Mouse (Mus musculus) MEL (cell line): ENCODE data around the gene 3110018I06Rik. TPM values are rescaled to one million over a fixed set of nuclear protein-coding genes. Genes with fewer than 3 reads are reported as not detected.

Source experiments
- DNase-seq: peaks from one replicate; pipeline ENCODE4 v3.0.0; 2011; ENCODE audit warnings: low read depth, low spot score
- H3K27ac ChIP-seq: 2 replicates; pipeline ENCODE4 v1.5.1; 2012; ENCODE audit warnings: low read depth, mild to moderate bottlenecking, control low read depth, low read length, moderate library complexity; ENCODE audit not compliant: control insufficient read depth
- H3K27me3 ChIP-seq, 2 experiments: fragments of 150-350 bp in 1 of 2; sonication (generic) in 1 of 2; 2 replicates each; pipeline ENCODE4 v1.6.1; 2012; ENCODE audit warnings: low read length in 2 of 2, mild to moderate bottlenecking in 2 of 2, improper control_type of control experiment in 1 of 2, moderate library complexity in 1 of 2; ENCODE audit not compliant: insufficient read depth in 2 of 2, control insufficient read depth in 1 of 2
- H3K36me3 ChIP-seq, 2 experiments: 2 replicates each; pipeline ENCODE4 v1.6.1; 2012 to 2014; ENCODE audit warnings: low read length in 2 of 2, improper control_type of control experiment in 1 of 2, inconsistent platforms in 1 of 2, mild to moderate bottlenecking in 1 of 2; ENCODE audit not compliant: insufficient read depth in 2 of 2, control insufficient read depth in 1 of 2
- H3K4me1 ChIP-seq, 2 experiments: fragments of 150-350 bp in 1 of 2; sonication (generic) in 1 of 2; 2 replicates each; pipeline ENCODE4 v1.6.1; 2012; ENCODE audit warnings: low read length in 2 of 2, improper control_type of control experiment in 1 of 2, mild to moderate bottlenecking in 1 of 2; ENCODE audit not compliant: insufficient read depth in 2 of 2, control insufficient read depth in 1 of 2
- H3K4me3 ChIP-seq, 2 experiments: fragments of 150-350 bp in 1 of 2; sonication (generic) in 1 of 2; 2 replicates each; pipeline ENCODE4 v1.5.1; 2012; ENCODE audit warnings: low read depth in 2 of 2, low read length in 2 of 2, mild to moderate bottlenecking in 2 of 2, moderate library complexity in 2 of 2, control low read depth in 1 of 2, improper control_type of control experiment in 1 of 2; ENCODE audit not compliant: control insufficient read depth in 1 of 2, insufficient read depth in 1 of 2
- H3K79me2 ChIP-seq: 2 replicates; pipeline ENCODE4 v1.6.1; 2012; ENCODE audit warnings: mild to moderate bottlenecking, low read length, moderate library complexity; ENCODE audit not compliant: control insufficient read depth, poor library complexity, insufficient read depth
- H3K9ac ChIP-seq: 2 replicates; pipeline ENCODE4 v1.6.1; 2012; ENCODE audit warnings: low read depth, mild to moderate bottlenecking, control low read depth, low read length, moderate library complexity; ENCODE audit not compliant: control insufficient read depth, poor library complexity, severe bottlenecking
- H3K9me3 ChIP-seq: fragments of 150-350 bp; sonication (generic); replicated peaks from 2 replicates; pipeline ENCODE4 v1.6.1; 2012; ENCODE audit warnings: mild to moderate bottlenecking, low read length, improper control_type of control experiment, moderate library complexity; ENCODE audit not compliant: insufficient read depth
- BHLHE40 ChIP-seq: IDR thresholded peaks from 2 replicates; pipeline ENCODE4 v1.6.1; 2012; ENCODE audit warnings: low read depth, mild to moderate bottlenecking, inconsistent platforms, low read length, improper control_type of control experiment, borderline replicate concordance
- CHD2 ChIP-seq: IDR thresholded peaks from 2 replicates; pipeline ENCODE4 v1.6.1; 2011; ENCODE audit warnings: low read length, improper control_type of control experiment
- CTCF ChIP-seq, 3 experiments: IDR thresholded peaks in 2 of 3; conservative IDR thresholded peaks in 1 of 3; 2 replicates each; pipeline ENCODE4 v1.5.1; 2011 to 2012; ENCODE audit warnings: low read length in 3 of 3, low read depth in 2 of 3, mild to moderate bottlenecking in 2 of 3, improper control_type of control experiment in 1 of 3, inconsistent platforms in 1 of 3, mixed read lengths in 1 of 3, moderate library complexity in 1 of 3; ENCODE audit not compliant: control insufficient read depth in 1 of 3, insufficient read depth in 1 of 3, poor library complexity in 1 of 3, severe bottlenecking in 1 of 3
- ELF1 ChIP-seq: IDR thresholded peaks from 2 replicates; pipeline ENCODE4 v1.6.1; 2014; ENCODE audit warnings: low read depth, mild to moderate bottlenecking, inconsistent platforms, low read length, improper control_type of control experiment, moderate library complexity
- EP300 ChIP-seq, 2 experiments: IDR thresholded peaks; 2 replicates each; pipeline ENCODE4 v1.6.1; 2011; ENCODE audit warnings: improper control_type of control experiment in 2 of 2, low read length in 2 of 2, low read depth in 1 of 2, mild to moderate bottlenecking in 1 of 2
- GABPA ChIP-seq: IDR thresholded peaks from 2 replicates; pipeline ENCODE4 v1.6.1; 2012; ENCODE audit warnings: low read depth, mild to moderate bottlenecking, inconsistent platforms, low read length, improper control_type of control experiment, moderate library complexity
- GATA1 ChIP-seq: IDR thresholded peaks from 2 replicates; pipeline ENCODE4 v1.6.1; 2011; ENCODE audit warnings: low read depth, low read length, improper control_type of control experiment
- JUND ChIP-seq: IDR thresholded peaks from 2 replicates; pipeline ENCODE4 v1.6.1; 2011; ENCODE audit warnings: low read depth, mild to moderate bottlenecking, improper control_type of control experiment, low read length
- KAT2A ChIP-seq: conservative IDR thresholded peaks from 2 replicates; pipeline ENCODE4 v1.6.1; 2012; ENCODE audit warnings: low read depth, low read length, improper control_type of control experiment, inconsistent platforms
- MAZ ChIP-seq: IDR thresholded peaks from 2 replicates; pipeline ENCODE4 v1.6.1; 2012; ENCODE audit warnings: low read depth, mild to moderate bottlenecking, inconsistent platforms, low read length, improper control_type of control experiment
- MEF2A ChIP-seq: IDR thresholded peaks from 2 replicates; pipeline ENCODE4 v1.6.1; 2014; ENCODE audit warnings: low read depth, mild to moderate bottlenecking, inconsistent platforms, low read length, improper control_type of control experiment; ENCODE audit not compliant: poor library complexity, insufficient replicate concordance, severe bottlenecking; ENCODE audit errors: extremely low read depth
- MXI1 ChIP-seq: IDR thresholded peaks from 2 replicates; pipeline ENCODE4 v1.6.1; 2011; ENCODE audit warnings: mild to moderate bottlenecking, low read depth, low read length, improper control_type of control experiment
- MYB ChIP-seq: IDR thresholded peaks from 2 replicates; pipeline ENCODE4 v1.6.1; 2011; ENCODE audit warnings: mild to moderate bottlenecking, low read depth, low read length, improper control_type of control experiment
- MYC ChIP-seq: IDR thresholded peaks from 2 replicates; pipeline ENCODE4 v1.6.1; 2011; ENCODE audit warnings: low read depth, mild to moderate bottlenecking, low read length, improper control_type of control experiment, moderate library complexity
- NELFE ChIP-seq: IDR thresholded peaks from 2 replicates; pipeline ENCODE4 v1.6.1; 2011; ENCODE audit warnings: low read depth, low read length, improper control_type of control experiment
- POLR2A ChIP-seq, 2 experiments: IDR thresholded peaks; 2 replicates each; pipeline ENCODE4 v1.6.1; 2011 to 2012; ENCODE audit warnings: low read length in 2 of 2, mild to moderate bottlenecking in 2 of 2, control low read depth in 1 of 2, improper control_type of control experiment in 1 of 2, low read depth in 1 of 2, moderate library complexity in 1 of 2; ENCODE audit not compliant: control insufficient read depth in 1 of 2, insufficient read depth in 1 of 2, poor library complexity in 1 of 2
- POLR2AphosphoS2 ChIP-seq: IDR thresholded peaks from 2 replicates; pipeline ENCODE4 v1.6.1; 2011; ENCODE audit warnings: low read length, improper control_type of control experiment
- SIN3A ChIP-seq: IDR thresholded peaks from 2 replicates; pipeline ENCODE4 v1.6.1; 2012; ENCODE audit warnings: low read length, improper control_type of control experiment, inconsistent platforms
- SMC3 ChIP-seq: IDR thresholded peaks from 2 replicates; pipeline ENCODE4 v1.6.1; 2011; ENCODE audit warnings: low read depth, low read length, improper control_type of control experiment
- TAL1 ChIP-seq: IDR thresholded peaks from 2 replicates; pipeline ENCODE4 v1.6.1; 2012; ENCODE audit warnings: mild to moderate bottlenecking, inconsistent platforms, low read length, moderate library complexity, mixed read lengths
- TBP ChIP-seq: IDR thresholded peaks from 2 replicates; pipeline ENCODE4 v1.8.0; 2011; ENCODE audit warnings: low read depth, low read length, improper control_type of control experiment
- UBTF ChIP-seq: IDR thresholded peaks from 2 replicates; pipeline ENCODE4 v1.6.1; 2012; ENCODE audit warnings: low read depth, mild to moderate bottlenecking, inconsistent platforms, low read length, improper control_type of control experiment, moderate library complexity, borderline replicate concordance; ENCODE audit not compliant: insufficient read depth
- USF1 ChIP-seq: IDR thresholded peaks from 2 replicates; pipeline ENCODE4 v1.6.1; 2014; ENCODE audit warnings: low read depth, mild to moderate bottlenecking, inconsistent platforms, low read length, improper control_type of control experiment, moderate library complexity
- ZC3H11A ChIP-seq: IDR thresholded peaks from 2 replicates; pipeline ENCODE4 v1.6.1; 2012; ENCODE audit warnings: low read depth, mild to moderate bottlenecking, inconsistent platforms, low read length, improper control_type of control experiment
- ZKSCAN1 ChIP-seq: IDR thresholded peaks from 2 replicates; pipeline ENCODE4 v1.6.1; 2012; ENCODE audit warnings: low read depth, mild to moderate bottlenecking, inconsistent platforms, low read length, improper control_type of control experiment, moderate library complexity
- ZMIZ1 ChIP-seq: IDR thresholded peaks from 2 replicates; pipeline ENCODE4 v1.6.1; 2012; ENCODE audit warnings: low read depth, mild to moderate bottlenecking, inconsistent platforms, low read length, improper control_type of control experiment, moderate library complexity
- ZNF384 ChIP-seq: IDR thresholded peaks from 2 replicates; pipeline ENCODE4 v1.6.1; 2012; ENCODE audit warnings: low read depth, mild to moderate bottlenecking, inconsistent platforms, low read length, improper control_type of control experiment
- polyA plus RNA-seq, 2 experiments: library from polyadenylated mRNA; stranded (reverse) in 1 of 2; unstranded in 1 of 2; fragments of >175 nt in 1 of 2; fragments of >200 nt in 1 of 2; gene quantifications; 2 replicates each; pipeline versions ENCODE4 v1.2.1 to v1.2.4; 2012; ENCODE audit warnings: low replicate concordance in 2 of 2, low read depth in 1 of 2; ENCODE audit not compliant: insufficient read length in 2 of 2, insufficient read depth in 1 of 2, missing spikeins in 1 of 2
- total RNA-seq: library from RNA; depleted of rRNA; stranded (reverse); fragments of 300-350 nt; gene quantifications from 2 replicates; pipeline ENCODE4 v1.2.3, GENCODE M21; 2012

3110018I06Rik gene
- total and polyA plus RNA-seq, 3 experiments: not detected

DNA sequence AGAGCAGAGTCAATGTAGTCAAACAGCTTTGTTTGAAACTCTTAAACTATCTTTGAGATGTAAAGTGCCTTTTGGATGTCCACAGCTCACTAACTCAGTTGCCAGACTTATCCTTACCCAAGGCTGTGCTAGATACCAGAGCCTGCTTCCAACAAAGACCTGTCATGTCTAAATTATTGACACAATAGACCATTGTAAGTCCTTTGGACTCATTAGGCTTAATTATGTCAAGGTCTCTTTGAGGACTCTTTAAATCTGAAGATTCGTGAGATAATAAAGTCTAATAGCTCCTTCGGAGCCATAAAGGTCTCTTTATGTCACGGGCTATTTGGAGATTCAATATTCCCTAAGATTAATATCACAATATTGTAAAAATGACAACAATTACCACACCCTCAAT, 32.5 kb downstream of the 3110018I06Rik start:
- H3K9ac ChIP-seq: no peak overlapping the region
- H3K79me2 ChIP-seq: no peaks in the 10 kb centered on the region
- TF ChIP-seq TAL1: no peak
- TF ChIP-seq GATA1: no peak
- TF ChIP-seq POLR2AphosphoS2: no peak
- no peak for TF ChIP-seq MAZ
- no peak overlapping the region for H3K4me3 ChIP-seq
- H3K27ac ChIP-seq: no peak overlapping the region
- H3K4me1 ChIP-seq: no peaks in the 10 kb centered on the region
- H3K9me3 ChIP-seq: no peaks in the 10 kb centered on the region
- no peaks in the 10 kb centered on the region for H3K36me3 ChIP-seq
- H3K27me3 ChIP-seq: no peaks in the 10 kb centered on the region
- DNase-seq: no peak

DNA sequence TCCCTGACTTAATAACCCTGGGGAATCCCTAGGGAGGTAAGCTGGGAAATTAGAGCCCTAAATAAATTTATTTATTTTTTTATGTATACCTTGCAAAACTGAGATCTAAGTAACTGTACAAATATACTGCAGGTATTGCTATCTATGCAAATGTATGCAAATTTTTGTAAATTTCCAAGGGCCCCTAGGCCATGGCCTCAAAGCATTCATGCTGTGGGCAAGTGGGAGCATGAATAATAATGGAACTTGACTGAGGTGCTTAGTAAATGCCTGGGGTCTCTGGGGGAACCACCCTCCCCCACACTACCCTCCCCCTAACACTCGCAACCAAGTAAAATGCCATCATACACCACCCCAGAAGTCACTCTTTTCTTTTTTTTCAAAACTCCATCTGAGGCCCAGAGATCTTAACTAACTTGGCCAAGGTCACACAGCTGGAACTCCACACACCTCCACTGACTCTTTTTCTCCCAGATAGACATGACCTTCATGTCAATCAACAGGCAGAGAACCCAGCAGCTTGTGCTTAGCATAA, 40.0 kb downstream of the 3110018I06Rik start:
- no peak overlapping the region for H3K27ac ChIP-seq
- no peaks in the 10 kb centered on the region for H3K9me3 ChIP-seq
- DNase-seq: no peak
- H3K4me3 ChIP-seq: no peak overlapping the region
- no peak overlapping the region for H3K9ac ChIP-seq
- no peaks in the 10 kb centered on the region for H3K79me2 ChIP-seq
- H3K4me1 ChIP-seq: no peaks in the 10 kb centered on the region
- H3K27me3 ChIP-seq: no peaks in the 10 kb centered on the region
- no peaks in the 10 kb centered on the region for H3K36me3 ChIP-seq
- no peak for TF ChIP-seq MXI1
- no peak for TF ChIP-seq ELF1
- TF ChIP-seq ZKSCAN1: no peak
- no peak for TF ChIP-seq TBP
- TF ChIP-seq SMC3: no peak
- no peak for TF ChIP-seq NELFE
- no peak for TF ChIP-seq KAT2A
- no peak for TF ChIP-seq ZC3H11A
- no peak for TF ChIP-seq JUND
- TF ChIP-seq BHLHE40: no peak
- no peak for TF ChIP-seq POLR2AphosphoS2
- TF ChIP-seq SIN3A: no peak
- no peak for TF ChIP-seq MAZ
- no peak for TF ChIP-seq MYB

GRCm38 (mm10) chr12:107532871-107533270, 44.4 kb downstream of the 3110018I06Rik start:
- no peak for DNase-seq
- no peaks in the 10 kb centered on the region for H3K9me3 ChIP-seq
- no peaks in the 10 kb centered on the region for H3K27me3 ChIP-seq
- H3K36me3 ChIP-seq: no peaks in the 10 kb centered on the region
- H3K4me3 ChIP-seq: no peak overlapping the region
- H3K4me1 ChIP-seq: no peaks in the 10 kb centered on the region
- H3K9ac ChIP-seq: no peak overlapping the region
- no peaks in the 10 kb centered on the region for H3K79me2 ChIP-seq
- no peak overlapping the region for H3K27ac ChIP-seq
- TF ChIP-seq ZC3H11A: no peak
- no peak for TF ChIP-seq GABPA
- TF ChIP-seq ZMIZ1: no peak
- no peak for TF ChIP-seq MYB
- no peak for TF ChIP-seq MAZ
- no peak for TF ChIP-seq SMC3
- TF ChIP-seq MXI1: no peak
- TF ChIP-seq ZNF384: no peak
- TF ChIP-seq JUND: no peak
- no peak for TF ChIP-seq POLR2A (IDR thresholded peaks at IDR 0.05; ENCODE audit: control insufficient read depth in 1 of 2, insufficient read depth in 1 of 2, low read depth in 1 of 2, low read length in 2 of 2, poor library complexity in 1 of 2)
- TF ChIP-seq UBTF: no peak
- TF ChIP-seq USF1: no peak
- no peak for TF ChIP-seq CHD2
- no peak for TF ChIP-seq MEF2A
- no peak for TF ChIP-seq EP300 (IDR thresholded peaks at IDR 0.05; ENCODE audit: low read depth in 1 of 2, low read length in 2 of 2)
- TF ChIP-seq GATA1: no peak
- no peak for TF ChIP-seq CTCF (IDR thresholded peaks at IDR 0.05 in 2 of 3, conservative IDR thresholded peaks at IDR 0.05 in 1 of 3; ENCODE audit: control insufficient read depth in 1 of 3, insufficient read depth in 1 of 3, low read depth in 2 of 3, low read length in 3 of 3, poor library complexity in 1 of 3, severe bottlenecking in 1 of 3)
- no peak for TF ChIP-seq MYC
